Mouse (Mus musculus) embryonic facial prominence, embryonic 10.5 days (tissue): ENCODE data around the gene Zfp454. TPM values are rescaled to one million over a fixed set of nuclear protein-coding genes. Genes with fewer than 3 reads are reported as not detected.

Source experiments
- DNase-seq: peaks from one replicate; pipeline ENCODE4 v3.0.0-alpha.2; 2017; ENCODE audit warnings: low spot score
- H3K27ac ChIP-seq: fragments of 300-500 bp; sonication (generic); replicated peaks from 2 replicates; pipeline ENCODE4 v1.5.1; 2016; ENCODE audit warnings: mild to moderate bottlenecking
- H3K27me3 ChIP-seq: fragments of 300-500 bp; sonication (generic); replicated peaks from 2 replicates; pipeline ENCODE4 v1.6.1; 2016; ENCODE audit warnings: low read depth, mild to moderate bottlenecking; ENCODE audit not compliant: poor library complexity, severe bottlenecking
- H3K36me3 ChIP-seq: fragments of 300-500 bp; sonication (generic); replicated peaks from 2 replicates; pipeline ENCODE4 v1.6.1; 2016; ENCODE audit warnings: mild to moderate bottlenecking, moderate library complexity
- H3K4me1 ChIP-seq: fragments of 300-500 bp; sonication (generic); 2 replicates; pipeline ENCODE4 v1.6.1; 2016
- H3K4me3 ChIP-seq: fragments of 300-500 bp; sonication (generic); 2 replicates; pipeline ENCODE4 v1.5.1; 2016; ENCODE audit warnings: mild to moderate bottlenecking, moderate library complexity
- H3K9me3 ChIP-seq: fragments of 300-500 bp; sonication (generic); 2 replicates; pipeline ENCODE4 v1.6.1; 2016; ENCODE audit warnings: mild to moderate bottlenecking
- WGBS: fragments of 180-500 bp; shearing (Covaris S2); methylation state at CpG from one replicate; pipeline ENCODE4 v1.1.7; 2016; 5-methylcytosine and 5-hydroxymethylcytosine counted together
- polyA plus RNA-seq: library from polyadenylated mRNA; unstranded; fragments of >200 nt; fragmentation: Nextera tagmentation; extraction: Ambion mirVana; gene quantifications from 2 replicates; pipeline ENCODE4 v1.2.1, GENCODE M21; 2016

Zfp454 gene
- polyA plus RNA-seq, 1 experiment from 2014 or later: 16.2 TPM

DNA sequence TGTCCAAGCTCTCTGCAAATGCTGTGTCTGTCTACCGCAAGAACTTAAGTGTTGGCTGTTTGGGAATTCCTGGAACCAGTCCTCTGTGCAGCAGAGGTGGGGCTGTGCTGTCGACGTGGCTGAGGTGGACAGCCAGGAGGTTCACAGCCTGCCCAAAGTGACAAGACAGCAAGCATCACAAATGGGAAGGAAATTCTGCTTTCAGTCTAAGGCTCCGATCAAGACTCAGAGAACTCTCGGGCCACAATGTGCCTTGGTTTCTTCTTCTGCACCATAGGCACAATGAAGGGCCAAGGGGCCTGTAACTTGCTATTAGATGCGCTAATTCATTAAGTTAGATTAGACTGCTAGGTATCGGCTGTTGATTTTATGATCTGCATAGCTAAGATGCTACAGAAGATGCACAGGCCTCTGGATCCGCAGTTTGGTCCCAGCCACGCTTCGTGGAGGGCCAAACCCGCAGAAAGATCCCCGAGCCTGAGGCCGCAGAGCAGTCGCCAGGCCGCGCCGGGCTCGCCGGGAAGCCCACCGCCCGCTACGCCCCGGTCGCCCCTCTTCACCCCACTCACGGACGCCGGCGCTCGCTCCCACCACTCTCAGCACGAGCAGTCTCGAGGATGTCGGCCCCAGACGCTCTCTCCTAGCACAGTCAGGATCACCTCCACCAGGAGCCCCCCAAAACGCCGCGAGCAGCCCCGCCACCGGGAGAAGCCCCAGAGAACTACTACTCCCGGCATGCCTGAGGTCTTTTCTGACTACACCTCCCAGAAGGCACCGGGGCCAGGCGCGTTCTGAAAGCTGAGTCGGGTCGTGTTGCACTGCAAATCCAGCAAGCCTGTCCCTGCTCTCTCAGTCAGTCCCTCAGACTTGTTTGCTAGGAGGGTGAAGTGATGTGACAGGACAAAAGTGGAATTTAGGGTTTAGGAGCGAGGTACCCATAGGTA lies 60.2 kb downstream of the Zfp454 start, which contains the start of gene Zfp354c:
Gene Zfp354c, minus strand, starts transcription at position 715 of the 944 bp plus-strand sequence.
- no peaks in the 10 kb centered on the region for H3K27me3 ChIP-seq
- H3K4me1 ChIP-seq: peaks cover 10% of the 10 kb centered on the region
- H3K4me3 ChIP-seq: peak within 1 kb of the TSS; percentile 86
- H3K27ac ChIP-seq: peak within 1 kb of the TSS; percentile 94
- WGBS: under 1% methylated on average over 45 of the region's 45 CpGs
- H3K36me3 ChIP-seq: peaks cover 42% of the 10 kb centered on the region
- peaks cover 2% of the 10 kb centered on the region for H3K9me3 ChIP-seq
- peak; percentile 92 for DNase-seq

- H3K36me3 ChIP-seq: peaks cover 49% of the 10 kb centered on the region
- H3K27ac ChIP-seq: no peak overlapping the region
- H3K4me1 ChIP-seq: peaks cover 10% of the 10 kb centered on the region
- no peaks in the 10 kb centered on the region for H3K27me3 ChIP-seq
- H3K9me3 ChIP-seq: no peaks in the 10 kb centered on the region
- no peak for DNase-seq
- peak overlapping the region; percentile 86 for H3K4me3 ChIP-seq
- 76% methylated on average over 2 of the region's 2 CpGs for WGBS
Measured at GRCm38 (mm10) chr11:50826214-50826613, 61.2 kb downstream of the Zfp454 start.

Other genes starting within 250 kb of the Zfp454 start
- gene Zfp354c, start 59.9 kb downstream of the Zfp454 start, polyA plus RNA-seq: 33.3 and 34.1 TPM in 2 replicates
- gene Zfp879, start 46.1 kb downstream of the Zfp454 start, polyA plus RNA-seq: 0.70 and 0.96 TPM in 2 replicates
- 0.06 TPM in 1 of 2 replicates, not detected in the other for gene Grm6, start 37.0 kb downstream of the Zfp454 start, polyA plus RNA-seq
- gene Zfp2, start 28.5 kb upstream of the Zfp454 start, polyA plus RNA-seq: 21.3 and 21.6 TPM in 2 replicates
- gene Zfp354b, start 44.0 kb upstream of the Zfp454 start, polyA plus RNA-seq: 0.75 and 0.79 TPM in 2 replicates
- gene 4933414I15Rik, start 56.1 kb upstream of the Zfp454 start, polyA plus RNA-seq: not detected in 2 replicates
- gene Prop1, start 66.1 kb upstream of the Zfp454 start, polyA plus RNA-seq: not detected in 2 replicates
- gene Olfr1378, start 78.9 kb upstream of the Zfp454 start, polyA plus RNA-seq: not detected in 2 replicates
- gene Olfr1377, start 94.3 kb upstream of the Zfp454 start, polyA plus RNA-seq: not detected in 2 replicates
- gene Olfr51, start 115.9 kb upstream of the Zfp454 start, polyA plus RNA-seq: not detected in 2 replicates
- not detected in 2 replicates for gene Olfr54, start 126.6 kb upstream of the Zfp454 start, polyA plus RNA-seq
- gene Olfr1375, start 160.5 kb upstream of the Zfp454 start, polyA plus RNA-seq: not detected in 2 replicates
- 7.8 and 8.6 TPM in 2 replicates for gene Zfp354a, start 171.6 kb upstream of the Zfp454 start, polyA plus RNA-seq